Mouse (Mus musculus) midbrain, embryonic 14.5 days (tissue): ENCODE data around the gene Snrnp48. TPM values are rescaled to one million over a fixed set of nuclear protein-coding genes. Genes with fewer than 3 reads are reported as not detected.
A peak's percentile ranks its signal among the peaks of the same experiment; 100 is the strongest.

Experiments
- ATAC-seq: fragments of 200-750 bp; cut with Nextera tagmentation; 2 replicates; pipeline ENCODE4 v1.8.0; 2017; ENCODE audit warnings: moderate number of reproducible peaks, moderate library complexity; ENCODE audit not compliant: low FRiP score, low TSS enrichment
- DNase-seq: peaks from one replicate; pipeline ENCODE4 v3.0.0-alpha.2; 2015
- H3K27ac ChIP-seq: fragments of 300-500 bp; sonication (generic); replicated peaks from 2 replicates; pipeline ENCODE4 v1.5.1; 2014; ENCODE audit warnings: mild to moderate bottlenecking, low read depth, low read length, moderate library complexity
- H3K27me3 ChIP-seq: fragments of 300-500 bp; sonication (generic); 2 replicates; pipeline ENCODE4 v1.6.1; 2014; ENCODE audit warnings: low read length, control low read depth, mixed read lengths; ENCODE audit not compliant: control insufficient read depth, insufficient read depth
- H3K36me3 ChIP-seq: fragments of 300-500 bp; sonication (generic); 2 replicates; pipeline ENCODE4 v1.6.1; 2014; ENCODE audit warnings: low read length, control low read depth; ENCODE audit not compliant: control insufficient read depth, insufficient read depth
- H3K4me1 ChIP-seq: fragments of 300-500 bp; sonication (generic); 2 replicates; pipeline ENCODE4 v1.6.1; 2014; ENCODE audit warnings: mild to moderate bottlenecking, antibody characterized with exemption, low read length, control low read depth; ENCODE audit not compliant: control insufficient read depth, insufficient read depth
- H3K4me2 ChIP-seq: fragments of 300-500 bp; sonication (generic); 2 replicates; pipeline ENCODE4 v1.6.1; 2014; ENCODE audit warnings: mild to moderate bottlenecking, low read length, moderate library complexity
- H3K4me3 ChIP-seq: fragments of 300-500 bp; sonication (generic); replicated peaks from 2 replicates; pipeline ENCODE4 v1.5.1; 2014; ENCODE audit warnings: low read depth, low read length
- H3K9ac ChIP-seq: fragments of 300-500 bp; sonication (generic); replicated peaks from 2 replicates; pipeline ENCODE4 v1.6.1; 2014; ENCODE audit warnings: mild to moderate bottlenecking, low read length, moderate library complexity
- H3K9me3 ChIP-seq: fragments of 300-500 bp; sonication (generic); 2 replicates; pipeline ENCODE4 v1.6.1; 2016; ENCODE audit warnings: low read length, control low read depth, mixed read lengths; ENCODE audit not compliant: control insufficient read depth
- WGBS: fragments of 180-500 bp; shearing (Covaris S2); extraction: QIAGEN DNeasy Blood & Tissue Kit; methylation state at CpG from one replicate; pipeline ENCODE4 v1.1.7; 2014; 5-methylcytosine and 5-hydroxymethylcytosine counted together
- polyA plus RNA-seq: library from polyadenylated mRNA; unstranded; fragments of >200 nt; fragmentation: Nextera tagmentation; extraction: Ambion mirVana; gene quantifications from 2 replicates; pipeline ENCODE4 v1.2.1, GENCODE M21; 2014

Gene Snrnp48
- polyA plus RNA-seq, 1 experiment from 2014 or later: 30.9 TPM

- ATAC-seq: no peak
- Histone ChIP-seq H3K4me1 (peaks cover 10% of the 10 kb centered on the region), H3K9ac (no peak overlapping the region), H3K4me3 (no peak overlapping the region), H3K4me2 (no peak overlapping the region), H3K27ac (no peak overlapping the region), H3K36me3 (no peaks in the 10 kb centered on the region), H3K9me3 (peaks cover 7% of the 10 kb centered on the region), H3K27me3 (no peaks in the 10 kb centered on the region)
- 83% methylated on average over 6 of the region's 6 CpGs for WGBS
- no peak for DNase-seq
Measured at GRCm38 (mm10) chr13:38201413-38201812, 3.3 kb upstream of the Snrnp48 start.

- DNase-seq (no peak), ATAC-seq (no peak)
- peak overlapping the region; percentile 65 for H3K4me3 ChIP-seq
- peaks cover 10% of the 10 kb centered on the region for H3K4me1 ChIP-seq
- H3K27ac ChIP-seq: no peak overlapping the region
- 52% methylated on average over 4 of the region's 4 CpGs for WGBS
- no peaks in the 10 kb centered on the region for H3K27me3 ChIP-seq
- H3K4me2 ChIP-seq: peak overlapping the region; percentile 60
- no peaks in the 10 kb centered on the region for H3K36me3 ChIP-seq
- no peak overlapping the region for H3K9ac ChIP-seq
- H3K9me3 ChIP-seq: no peaks in the 10 kb centered on the region
Measured at GRCm38 (mm10) chr13:38204171-38204570, 567 bp upstream of the Snrnp48 start.

DNA sequence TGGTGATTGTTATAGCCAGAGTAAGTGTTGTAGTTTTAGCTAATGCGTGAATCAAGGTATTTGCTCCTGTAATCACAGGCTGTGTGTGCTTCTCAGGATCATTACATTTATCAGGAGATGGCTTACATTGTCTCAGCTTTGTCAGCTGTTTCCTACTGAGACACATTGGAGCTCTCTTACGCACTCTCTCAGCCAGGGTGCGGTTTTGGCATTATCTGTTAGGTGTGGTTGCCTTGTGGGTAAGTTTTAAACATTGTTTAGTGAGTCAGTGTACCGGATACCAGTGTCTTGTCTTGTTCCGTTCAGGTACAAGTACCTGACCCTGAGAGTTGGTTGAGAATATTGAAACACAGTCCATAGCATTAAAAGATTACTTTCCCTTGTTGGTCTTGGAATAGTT, 6.4 kb downstream of the Snrnp48 start:
- Histone ChIP-seq H3K4me2 (no peak overlapping the region), H3K27ac (no peak overlapping the region), H3K4me1 (peaks cover 3% of the 10 kb centered on the region), H3K9ac (no peak overlapping the region), H3K9me3 (no peaks in the 10 kb centered on the region), H3K4me3 (no peak overlapping the region), H3K27me3 (no peaks in the 10 kb centered on the region), H3K36me3 (peaks cover 45% of the 10 kb centered on the region)
- DNase-seq (no peak), ATAC-seq (no peak)
- WGBS: 96% methylated on average over 5 of the region's 5 CpGs

DNA sequence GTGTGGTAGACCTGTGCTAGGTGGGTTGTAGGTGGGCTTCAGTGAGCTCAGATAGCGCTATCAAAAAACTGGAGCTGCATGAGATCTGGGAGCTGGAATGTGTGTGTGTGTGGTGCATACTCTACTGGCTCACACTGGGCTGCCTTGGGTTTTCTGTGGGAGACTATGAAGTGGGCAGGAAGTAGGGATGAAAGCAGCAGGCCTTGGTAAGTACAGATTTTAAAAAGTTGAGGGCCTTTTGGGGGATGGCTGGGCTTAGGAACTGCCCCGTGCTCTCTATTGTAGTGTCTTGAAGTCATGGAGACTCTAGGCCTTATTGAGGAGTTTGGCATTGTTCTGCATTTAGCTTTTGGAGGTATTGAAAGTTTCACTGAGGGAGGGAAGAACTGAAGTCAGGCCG, 13.9 kb downstream of the Snrnp48 start:
- Histone ChIP-seq H3K4me2 (no peak overlapping the region), H3K9ac (no peak overlapping the region), H3K4me1 (no peaks in the 10 kb centered on the region), H3K36me3 (peaks cover 82% of the 10 kb centered on the region), H3K27ac (no peak overlapping the region), H3K4me3 (no peak overlapping the region), H3K9me3 (no peaks in the 10 kb centered on the region), H3K27me3 (no peaks in the 10 kb centered on the region)
- DNase-seq (no peak), ATAC-seq (no peak)
- 90% methylated on average over 3 of the region's 3 CpGs for WGBS

- 98% methylated on average over 6 of the region's 6 CpGs for WGBS
Measured at GRCm38 (mm10) chr13:38220331-38220730, 15.6 kb downstream of the Snrnp48 start.

GRCm38 (mm10) chr13:38230177-38230821, 25.6 kb downstream of the Snrnp48 start:
- Histone ChIP-seq H3K27ac (no peak overlapping the region), H3K4me1 (no peaks in the 10 kb centered on the region), H3K4me2 (no peak overlapping the region), H3K9ac (no peak overlapping the region), H3K36me3 (peaks cover 30% of the 10 kb centered on the region), H3K4me3 (no peak overlapping the region), H3K27me3 (no peaks in the 10 kb centered on the region), H3K9me3 (no peaks in the 10 kb centered on the region)
- whole genome bisulfite sequencing: 72% methylated on average over 9 of the region's 9 CpGs
- ATAC-seq (no peak), DNase-seq (no peak)

More at GRCm38 (mm10) chr13:38220331-38220730, 15.6 kb downstream of the Snrnp48 start:
- no peak overlapping the region for H3K4me2 ChIP-seq
- H3K4me3 ChIP-seq: no peak overlapping the region
- H3K9me3 ChIP-seq: no peaks in the 10 kb centered on the region
- no peaks in the 10 kb centered on the region for H3K4me1 ChIP-seq
- no peak for ATAC-seq
- no peak for DNase-seq
- no peaks in the 10 kb centered on the region for H3K27me3 ChIP-seq
- H3K36me3 ChIP-seq: peaks cover 86% of the 10 kb centered on the region
- no peak overlapping the region for H3K9ac ChIP-seq
- H3K27ac ChIP-seq: no peak overlapping the region

DNA sequence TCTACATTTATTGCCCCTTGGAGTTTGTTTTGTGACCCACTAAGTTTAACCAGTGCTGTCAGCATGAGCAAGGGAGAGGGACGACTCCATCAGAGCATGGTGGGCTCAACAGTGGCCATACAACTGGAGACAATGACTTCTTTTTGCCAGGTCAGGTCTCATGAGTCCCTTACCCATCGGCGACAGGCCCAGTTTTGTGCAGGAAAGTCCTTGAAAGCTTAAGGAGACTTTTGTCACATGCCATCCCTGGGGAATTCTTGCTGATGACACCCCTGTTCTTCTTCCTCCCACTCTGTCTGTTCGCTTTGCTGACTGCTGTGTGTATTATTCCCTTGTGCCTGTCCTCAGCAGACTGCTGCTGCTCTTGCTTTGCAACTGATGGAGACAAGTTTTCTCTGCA, 27.7 kb downstream of the Snrnp48 start:
- Histone ChIP-seq H3K9ac (no peak overlapping the region), H3K9me3 (no peaks in the 10 kb centered on the region), H3K4me1 (no peaks in the 10 kb centered on the region), H3K27ac (no peak overlapping the region), H3K4me3 (no peak overlapping the region), H3K36me3 (peaks cover 18% of the 10 kb centered on the region), H3K27me3 (no peaks in the 10 kb centered on the region), H3K4me2 (no peak overlapping the region)
- ATAC-seq (no peak), DNase-seq (no peak)
- 84% methylated on average over 4 of the region's 4 CpGs for WGBS

- Histone ChIP-seq H3K9me3 (no peaks in the 10 kb centered on the region), H3K27ac (no peak overlapping the region), H3K9ac (no peak overlapping the region), H3K4me2 (no peak overlapping the region), H3K4me3 (no peak overlapping the region), H3K27me3 (no peaks in the 10 kb centered on the region), H3K4me1 (no peaks in the 10 kb centered on the region), H3K36me3 (peaks cover 11% of the 10 kb centered on the region)
- DNase-seq (no peak), ATAC-seq (no peak)
- 87% methylated on average over 3 of the region's 3 CpGs for WGBS
Measured at GRCm38 (mm10) chr13:38232856-38233625, 28.3 kb downstream of the Snrnp48 start.

DNA sequence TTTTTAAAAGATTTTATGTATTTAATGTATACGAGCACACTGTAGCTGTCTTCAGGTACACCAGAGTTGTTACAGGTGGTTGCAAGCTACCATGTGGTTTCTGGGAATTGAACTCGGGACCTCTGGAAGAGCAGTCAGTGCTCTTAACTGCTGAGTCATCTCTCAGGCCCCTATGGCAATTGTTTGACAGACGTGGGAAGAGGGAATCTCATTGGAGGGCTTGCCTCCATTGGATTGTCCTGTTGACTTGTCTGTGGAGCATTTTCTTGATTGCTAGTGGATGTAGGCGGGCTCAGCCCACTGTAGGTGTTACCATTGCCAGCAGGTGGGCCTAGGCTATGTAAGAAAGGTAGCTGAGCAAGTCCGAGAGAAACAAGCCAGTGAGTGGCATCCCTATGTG, 29.9 kb downstream of the Snrnp48 start:
- Histone ChIP-seq H3K27me3 (no peaks in the 10 kb centered on the region), H3K9ac (no peak overlapping the region)
- DNase-seq: no peak

More for the DNA sequence above, 29.9 kb downstream of the Snrnp48 start:
- no peak for ATAC-seq
- Histone ChIP-seq H3K27ac (no peak overlapping the region), H3K4me2 (no peak overlapping the region), H3K9me3 (no peaks in the 10 kb centered on the region), H3K4me1 (no peaks in the 10 kb centered on the region), H3K4me3 (no peak overlapping the region), H3K36me3 (no peaks in the 10 kb centered on the region)
- WGBS: 79% methylated on average over 5 of the region's 5 CpGs
